Mouse (Mus musculus) ES-CJ7 (cell line): Measurements from ENCODE around the gene Gm14137.

Experiments
- DNase-seq: peaks from one replicate; pipeline ENCODE4 v3.0.0; 2011; ENCODE audit warnings: low read depth, low spot score

The Gm14137 gene

DNA sequence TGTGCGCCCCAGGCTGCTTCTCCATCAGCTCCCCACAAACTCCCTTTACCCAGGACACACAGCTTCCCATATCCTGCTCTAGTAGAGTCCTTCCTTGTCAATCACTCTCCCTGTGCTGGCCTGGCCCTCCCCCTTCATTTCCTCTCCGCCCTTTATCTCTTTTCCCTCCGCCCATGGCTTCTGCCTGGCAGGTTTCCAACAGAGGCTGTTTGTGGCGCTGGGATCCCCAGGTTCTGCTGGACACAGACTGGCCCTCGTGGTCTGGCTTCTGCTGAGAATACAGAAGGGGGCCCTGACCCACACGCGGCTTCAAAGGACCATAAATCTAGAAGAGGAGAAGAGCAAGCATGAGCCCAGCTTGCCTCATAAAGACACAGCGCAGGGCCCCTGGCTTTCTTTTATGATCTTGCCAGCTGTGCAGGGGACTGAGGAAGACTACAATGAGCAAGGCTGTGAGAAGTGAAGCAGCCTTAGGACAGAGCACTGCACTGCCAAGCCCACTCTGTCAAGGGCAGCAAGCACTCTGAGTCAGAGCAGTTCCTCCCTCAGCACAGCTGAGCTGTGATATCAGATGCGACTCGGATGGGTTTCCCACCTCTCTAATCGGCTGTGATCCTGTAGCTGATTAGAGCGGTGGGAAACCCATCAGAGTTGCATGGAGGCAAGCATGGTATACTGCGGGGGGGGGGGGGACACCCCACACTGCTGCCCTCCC lies 1.3 kb upstream of the Gm14137 start:
- DNase-seq: no peak

DNA sequence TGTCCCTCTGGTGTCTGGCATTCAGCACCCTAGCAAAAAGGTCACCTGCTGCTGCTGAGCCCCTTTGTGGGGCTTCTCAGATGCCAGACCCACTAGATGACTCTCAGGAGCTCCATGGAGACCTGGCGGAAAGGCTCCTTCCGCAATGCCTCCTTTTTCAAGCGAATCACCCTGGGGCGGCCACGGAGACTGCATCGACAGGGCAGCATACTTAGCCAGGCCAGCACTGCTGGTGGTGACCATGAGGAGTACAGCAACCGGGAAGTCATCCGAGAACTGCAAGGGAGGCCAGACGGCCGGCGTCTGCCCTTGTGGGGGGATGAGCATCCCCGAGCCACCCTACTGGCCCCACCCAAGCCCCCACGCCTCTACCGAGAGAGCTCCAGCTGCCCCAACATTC lies 557 bp downstream of the Gm14137 start:
- DNase-seq: no peak

GRCm38 (mm10) chr2:119175614-119176013 lies 1.3 kb downstream of the Gm14137 start:
- DNase-seq: no peak

GRCm38 (mm10) chr2:119176761-119177160 lies 2.5 kb downstream of the Gm14137 start:
- DNase-seq: peak; percentile 37

DNA sequence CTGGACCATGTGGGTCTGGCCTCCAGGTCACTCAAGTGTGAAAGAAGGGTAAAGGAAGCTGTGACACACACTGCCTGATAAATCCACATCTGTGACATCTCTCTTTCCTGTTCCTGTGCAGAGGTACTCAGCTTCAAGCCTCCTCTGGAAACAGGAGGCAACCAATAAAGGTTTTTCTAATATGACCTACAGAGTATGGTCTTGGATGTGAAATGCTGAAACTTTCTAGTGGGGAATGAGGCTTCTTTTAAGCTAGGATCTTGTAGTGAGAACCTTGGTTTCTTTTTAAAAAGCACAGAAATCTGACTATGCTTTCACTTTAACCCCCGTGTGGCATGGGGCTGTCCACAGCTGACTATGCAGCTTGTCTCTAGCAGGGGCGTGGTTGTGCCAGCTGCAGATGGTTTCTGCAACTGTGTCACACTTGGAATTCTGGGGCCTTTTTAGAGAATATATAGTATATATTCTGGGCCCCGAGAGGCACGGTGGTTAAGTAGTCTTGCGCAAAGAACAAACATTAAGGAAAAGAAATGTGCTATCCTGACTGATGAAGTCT lies 3.2 kb downstream of the Gm14137 start:
- no peak for DNase-seq

DNA sequence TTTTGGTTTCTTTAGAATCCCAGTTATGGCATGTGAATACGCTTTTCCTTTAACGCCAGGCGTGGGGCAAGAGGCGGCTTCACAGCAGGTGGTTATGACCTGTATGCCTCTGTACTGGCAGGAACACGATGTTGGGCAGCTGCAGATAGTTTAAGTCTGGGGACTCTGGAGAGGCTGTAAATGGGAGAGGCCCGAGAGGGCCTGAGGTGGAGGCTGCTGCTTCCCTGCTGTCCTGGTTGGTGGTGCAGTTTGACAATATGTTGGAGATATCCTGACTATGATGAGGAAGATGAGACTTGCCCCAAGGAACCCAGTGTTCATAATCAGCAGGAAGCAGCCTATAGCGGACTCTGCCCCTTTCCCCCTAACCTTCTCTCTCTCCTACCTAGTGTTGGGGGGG lies 8.6 kb downstream of the Gm14137 start:
- DNase-seq: no peak

DNA sequence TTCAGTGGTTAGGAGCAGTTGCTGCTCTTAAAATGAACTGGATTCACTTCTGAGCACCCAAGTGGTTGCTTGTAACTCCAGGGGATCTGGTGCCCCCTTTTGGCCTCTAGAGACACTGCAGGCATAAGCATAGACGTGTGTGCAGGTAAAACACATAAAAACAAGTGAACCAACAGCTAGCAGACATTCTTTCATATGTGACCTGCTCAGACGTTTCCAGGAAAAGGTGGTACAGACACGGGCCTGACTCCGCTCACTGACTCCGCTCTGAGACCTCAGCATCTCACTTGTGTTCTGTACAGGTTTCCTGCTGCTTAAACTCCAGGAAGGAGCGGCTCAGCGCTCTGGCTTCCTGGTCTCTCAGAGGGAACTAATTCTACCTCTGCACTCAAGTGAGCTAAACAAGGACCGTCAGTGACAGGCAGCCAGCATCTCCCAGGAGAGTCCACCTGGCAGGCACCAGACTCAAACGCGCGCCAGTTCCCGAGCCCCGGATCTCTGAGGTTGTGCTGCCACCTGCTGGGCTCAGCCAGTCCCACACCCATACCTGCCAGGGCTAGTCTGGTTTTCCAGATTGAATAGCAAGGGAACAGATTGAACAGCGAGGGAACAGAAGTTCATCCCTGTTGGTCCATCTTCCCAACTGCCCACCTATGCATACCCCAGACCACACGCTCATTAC lies 14.9 kb downstream of the Gm14137 start:
- peak; percentile 73 for DNase-seq

DNA sequence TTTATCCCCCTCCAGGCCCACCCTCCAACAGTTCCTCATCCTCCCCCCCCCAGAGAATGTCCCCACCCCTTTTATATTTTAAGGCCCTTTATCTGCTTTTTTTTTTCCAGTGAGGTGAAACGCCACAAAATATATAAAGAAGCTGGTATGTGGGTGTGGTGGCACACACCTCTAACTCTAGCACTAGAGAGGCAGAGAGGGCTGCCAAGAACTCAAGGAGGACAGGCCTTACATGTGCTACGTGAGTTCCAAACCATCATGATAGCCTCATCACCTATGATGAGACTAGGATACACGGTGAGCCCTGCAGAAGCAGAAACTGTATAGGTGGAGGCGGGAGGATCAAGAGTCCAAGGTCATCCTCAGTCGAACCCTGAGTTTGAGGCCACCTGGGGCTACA lies 16.7 kb downstream of the Gm14137 start:
- no peak for DNase-seq

- no peak for DNase-seq
These were observed 19.8 kb downstream of the Gm14137 start for GRCm38 (mm10) chr2:119194140-119194539.

DNA sequence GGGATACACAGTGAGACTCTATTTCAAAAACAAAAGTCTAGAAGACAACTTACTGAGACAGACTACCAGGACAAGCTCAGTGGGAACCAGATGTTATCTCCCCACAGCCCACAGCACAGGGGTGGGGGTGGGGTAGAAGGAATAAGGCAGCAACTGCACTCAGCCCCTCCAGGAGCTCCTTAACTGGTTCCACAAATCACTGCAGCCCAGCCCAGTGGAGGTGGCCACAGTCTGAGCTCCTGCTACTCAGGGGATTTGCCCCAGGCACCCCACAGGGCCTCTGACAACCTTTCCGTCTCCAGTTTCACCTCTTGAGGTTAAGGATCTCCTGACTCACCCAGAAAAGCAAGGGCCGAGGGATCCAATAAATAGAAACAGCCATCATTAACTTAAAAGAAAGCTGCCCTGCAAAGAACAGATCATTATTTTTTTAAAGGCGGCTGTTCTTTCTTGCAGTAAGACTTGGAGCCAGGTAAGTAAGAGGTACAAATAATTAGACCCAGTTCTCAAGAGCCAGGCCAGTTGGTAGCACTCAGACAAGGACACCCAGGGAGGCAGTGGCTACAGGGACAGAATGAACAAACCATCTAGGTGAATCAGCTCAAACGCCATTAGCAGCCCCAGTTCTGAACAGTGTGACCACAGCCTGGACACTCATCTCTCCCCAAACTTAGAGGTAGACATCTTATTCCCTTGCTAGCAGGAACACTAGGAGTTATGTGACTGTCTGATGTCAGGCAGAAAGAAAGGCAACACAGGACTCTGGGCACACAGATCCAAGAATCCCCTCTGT lies 22.2 kb downstream of the Gm14137 start:
- DNase-seq: no peak

GRCm38 (mm10) chr2:119197493-119197892 lies 23.2 kb downstream of the Gm14137 start:
- DNase-seq: no peak

GRCm38 (mm10) chr2:119198049-119198448 lies 23.7 kb downstream of the Gm14137 start:
- no peak for DNase-seq

DNA sequence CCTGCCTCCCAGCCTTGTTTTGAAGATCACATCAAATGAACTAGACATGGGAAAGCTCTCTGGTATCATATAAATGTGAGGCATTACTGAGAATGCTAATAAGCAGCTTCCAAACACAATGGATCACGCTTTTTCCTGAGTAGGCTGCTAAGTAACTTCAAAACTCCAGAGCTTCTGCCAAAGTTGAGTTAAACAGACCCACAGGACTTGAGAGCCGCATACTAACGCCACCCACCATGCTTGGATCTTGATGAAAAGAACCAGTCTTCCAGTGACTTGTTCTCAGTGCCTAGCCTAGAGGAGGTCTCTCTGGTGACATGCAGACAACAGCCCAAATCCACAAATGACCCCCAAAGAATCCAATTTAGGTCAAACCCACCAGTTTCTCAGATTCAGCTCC lies 24.6 kb downstream of the Gm14137 start:
- no peak for DNase-seq

DNA sequence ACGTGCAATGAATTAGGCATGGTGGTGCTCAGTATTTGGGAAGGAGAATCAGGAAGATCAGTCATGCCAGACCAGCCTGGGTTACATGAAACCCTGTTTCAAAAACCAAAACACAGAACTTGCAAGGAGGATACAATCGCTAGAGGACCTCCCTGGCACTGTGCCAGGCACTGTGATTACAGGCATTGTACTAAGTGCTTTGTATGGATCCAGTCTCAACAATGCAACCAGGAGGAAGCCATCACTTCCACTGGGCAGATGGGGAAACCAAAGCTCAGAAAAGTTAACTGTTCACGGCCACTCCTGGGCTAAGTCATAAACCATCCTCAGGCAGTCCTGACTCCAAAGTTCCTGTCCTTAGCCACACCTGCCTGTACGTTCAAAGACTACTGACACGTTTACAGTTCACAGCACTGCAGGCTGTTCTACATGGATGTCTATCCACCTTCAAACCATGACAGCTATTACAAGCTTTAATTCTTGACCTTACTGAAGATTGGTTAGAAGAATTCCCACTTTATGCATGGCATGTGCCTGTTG lies 28.7 kb downstream of the Gm14137 start:
- no peak for DNase-seq

DNA sequence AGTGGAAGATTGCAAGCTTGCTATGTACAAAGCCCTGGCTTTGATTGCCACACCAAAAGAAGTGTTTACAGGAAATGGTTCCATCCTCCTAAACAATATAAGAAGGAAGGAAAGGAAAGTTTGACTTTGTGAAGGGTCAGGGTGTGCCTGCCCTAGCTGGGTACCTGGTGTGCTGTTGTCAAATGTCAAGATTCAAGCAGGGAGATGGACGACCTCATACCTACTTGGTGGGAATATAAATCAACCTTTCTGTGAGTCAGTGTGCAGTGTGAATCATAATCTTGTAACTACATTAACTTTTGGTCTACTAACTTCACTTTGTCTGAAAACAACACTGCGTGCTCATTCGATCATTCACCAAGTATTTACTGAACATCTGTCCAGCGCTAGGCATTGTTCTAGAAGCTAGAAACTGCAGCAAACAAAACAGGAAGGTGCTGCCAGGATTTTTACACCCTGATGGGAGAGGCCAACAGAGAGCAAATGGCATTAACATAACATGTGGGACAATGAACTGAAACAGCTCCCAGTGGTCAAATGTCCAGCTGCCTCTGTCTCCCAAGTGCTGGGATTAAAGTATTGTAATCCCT lies 29.7 kb downstream of the Gm14137 start:
- no peak for DNase-seq

DNA sequence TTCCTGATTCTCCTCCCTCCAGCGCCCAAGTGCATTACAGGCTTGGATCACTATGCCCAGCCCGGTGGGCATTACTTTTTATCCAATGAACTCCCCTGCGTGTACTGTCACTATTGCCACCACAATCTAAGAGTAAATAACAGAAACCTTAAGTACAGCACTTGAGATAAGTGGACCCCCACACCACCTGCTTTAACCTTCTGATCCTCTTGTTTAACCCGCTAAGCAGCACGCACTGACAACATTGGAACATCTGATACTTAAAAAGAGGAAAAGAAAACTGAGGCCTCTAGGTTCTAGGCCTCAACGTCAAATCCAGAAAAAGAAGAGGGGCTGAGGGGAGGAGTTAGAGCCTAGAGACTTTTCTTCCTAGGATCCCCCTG lies 33.6 kb downstream of the Gm14137 start:
- DNase-seq: no peak

GRCm38 (mm10) chr2:119208344-119209175 lies 34.3 kb downstream of the Gm14137 start, which contains the start of the genes Zfyve19 and Dnajc17:
Zfyve19 (plus strand) TSS chr2:119208617.
Dnajc17 (minus strand) TSS chr2:119208795.
- DNase-seq: peak; percentile 96

- DNase-seq: peak; percentile 21
These were observed 34.8 kb downstream of the Gm14137 start for GRCm38 (mm10) chr2:119209176-119209507.
